Mouse (Mus musculus) erythroblast, embryonic 14.5 days (primary cell): ENCODE measurements around the gene Lamtor1.

Source experiments
- GATA1 ChIP-seq: IDR thresholded peaks from 2 replicates; pipeline ENCODE4 v1.6.1; 2012; ENCODE audit warnings: low read length, inconsistent platforms, mixed read lengths
- TAL1 ChIP-seq: IDR thresholded peaks from 3 replicates; pipeline ENCODE4 v1.6.1; 2012; ENCODE audit warnings: low read length, inconsistent platforms, mixed read lengths

DNA sequence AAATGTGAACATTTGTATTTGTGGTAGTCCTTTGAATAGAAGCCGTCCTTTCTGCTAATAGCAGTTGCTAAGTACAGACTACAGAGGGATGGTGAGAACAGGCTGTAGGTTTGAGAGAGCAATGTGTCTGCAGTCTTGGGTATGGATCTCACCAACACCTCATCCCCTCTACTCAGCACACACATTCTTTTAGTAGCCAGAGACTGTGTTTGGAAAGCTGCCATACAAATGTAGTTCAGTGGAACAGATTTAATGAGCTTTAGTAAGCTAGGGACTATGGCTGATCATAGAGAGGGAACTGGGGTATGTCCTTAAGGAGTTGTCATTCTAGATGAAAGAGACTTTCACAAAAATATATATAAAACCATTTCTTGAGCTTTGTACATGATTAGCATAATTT, 61.6 kb downstream of the Lamtor1 start:
- TF ChIP-seq TAL1 (no peak), GATA1 (no peak)
